Mouse (Mus musculus) limb, embryonic 11.5 days (tissue): ENCODE results near the gene Fgfr2. TPM values are rescaled to one million over a fixed set of nuclear protein-coding genes. Genes with fewer than 3 reads are reported as not detected.
A peak's percentile ranks its signal among the peaks of the same experiment; 100 is the strongest.

ENCODE experiments used
- ATAC-seq: fragments of 200-750 bp; cut with Nextera tagmentation; 2 replicates; pipeline ENCODE4 v1.8.0; 2017; ENCODE audit warnings: low read depth; ENCODE audit not compliant: insufficient number of reproducible peaks, low FRiP score, low TSS enrichment
- DNase-seq: peaks from one replicate; pipeline ENCODE4 v3.0.0-alpha.2; 2015; ENCODE audit warnings: low spot score
- H3K27ac ChIP-seq: fragments of 300-500 bp; sonication (generic); replicated peaks from 2 replicates; pipeline ENCODE4 v1.5.1; 2014; ENCODE audit warnings: low read depth, mild to moderate bottlenecking, low read length
- H3K27me3 ChIP-seq: fragments of 300-500 bp; sonication (generic); 2 replicates; pipeline ENCODE4 v1.6.1; 2014; ENCODE audit warnings: mild to moderate bottlenecking, low read length, mixed read lengths; ENCODE audit not compliant: control insufficient read depth, insufficient read depth
- H3K36me3 ChIP-seq: fragments of 300-500 bp; sonication (generic); 2 replicates; pipeline ENCODE4 v1.6.1; 2014; ENCODE audit warnings: mild to moderate bottlenecking, low read length, moderate library complexity, mixed read lengths; ENCODE audit not compliant: control insufficient read depth, insufficient read depth
- H3K4me1 ChIP-seq: fragments of 300-500 bp; sonication (generic); 2 replicates; pipeline ENCODE4 v1.6.1; 2014; ENCODE audit warnings: low read length, mixed read lengths; ENCODE audit not compliant: control insufficient read depth, insufficient read depth
- H3K4me2 ChIP-seq: fragments of 300-500 bp; sonication (generic); 2 replicates; pipeline ENCODE4 v1.6.1; 2014; ENCODE audit warnings: low read depth, mild to moderate bottlenecking, moderate library complexity; ENCODE audit not compliant: severe bottlenecking
- H3K4me3 ChIP-seq: fragments of 300-500 bp; sonication (generic); 2 replicates; pipeline ENCODE4 v1.5.1; 2014; ENCODE audit warnings: low read depth, low read length
- H3K9ac ChIP-seq: fragments of 300-500 bp; sonication (generic); 2 replicates; pipeline ENCODE4 v1.6.1; 2014; ENCODE audit warnings: mild to moderate bottlenecking, low read length
- H3K9me3 ChIP-seq: fragments of 300-500 bp; sonication (generic); 2 replicates; pipeline ENCODE4 v1.6.1; 2016; ENCODE audit warnings: low read length; ENCODE audit not compliant: control insufficient read depth
- WGBS: fragments of 180-500 bp; shearing (Covaris S2); extraction: QIAGEN DNeasy Blood & Tissue Kit; methylation state at CpG from one replicate; pipeline ENCODE4 v1.1.7; 2014; 5-methylcytosine and 5-hydroxymethylcytosine counted together
- polyA plus RNA-seq: library from polyadenylated mRNA; unstranded; fragments of >200 nt; fragmentation: Nextera tagmentation; extraction: Ambion mirVana; gene quantifications from 2 replicates; pipeline ENCODE4 v1.2.1, GENCODE M21; 2014

The Fgfr2 gene
- polyA plus RNA-seq, 1 experiment from 2014 or later: 60.1 TPM

GRCm38 (mm10) chr7:130867256-130867655, 2255.9 kb downstream of the Fgfr2 start:
- no peak for DNase-seq
- no peaks in the 10 kb centered on the region for H3K9me3 ChIP-seq
- 79% methylated on average over 3 of the region's 3 CpGs for WGBS
- H3K36me3 ChIP-seq: no peaks in the 10 kb centered on the region
- no peak overlapping the region for H3K9ac ChIP-seq
- no peak overlapping the region for H3K27ac ChIP-seq
- H3K4me1 ChIP-seq: no peaks in the 10 kb centered on the region
- no peak for ATAC-seq
- no peak overlapping the region for H3K4me3 ChIP-seq
- H3K4me2 ChIP-seq: no peak overlapping the region
- no peaks in the 10 kb centered on the region for H3K27me3 ChIP-seq

GRCm38 (mm10) chr7:130866640-130867039, 2256.5 kb downstream of the Fgfr2 start:
- 3% methylated on average over 13 of the region's 13 CpGs for WGBS
- ATAC-seq (no peak), DNase-seq (no peak)
- Histone ChIP-seq H3K27ac (no peak overlapping the region), H3K9ac (peak overlapping the region; percentile 73; the same call in 1 of the 2 replicates), H3K4me3 (peak overlapping the region; percentile 80), H3K4me2 (peak overlapping the region; percentile 77), H3K4me1 (no peaks in the 10 kb centered on the region), H3K9me3 (no peaks in the 10 kb centered on the region), H3K27me3 (no peaks in the 10 kb centered on the region), H3K36me3 (no peaks in the 10 kb centered on the region)

- DNase-seq (peak; percentile 97), ATAC-seq (peak; percentile 97)
- WGBS: under 1% methylated on average over 78 of the region's 114 CpGs
- Histone ChIP-seq H3K27ac (no peak within 1 kb of the TSS), H3K4me3 (peak within 1 kb of the TSS; percentile 80), H3K4me2 (peak within 1 kb of the TSS; percentile 77), H3K9ac (peak within 1 kb of the TSS; percentile 73), H3K9me3 (no peaks in the 10 kb centered on the region), H3K27me3 (no peaks in the 10 kb centered on the region), H3K36me3 (no peaks in the 10 kb centered on the region), H3K4me1 (peaks cover 2% of the 10 kb centered on the region; the same call in 1 of the 2 replicates)
These were observed 2257.2 kb downstream of the Fgfr2 start, which contains the start of gene Plekha1 for GRCm38 (mm10) chr7:130865613-130866591. TSS of gene Plekha1 (plus strand) at chr7:130865756.

GRCm38 (mm10) chr7:130864711-130865110, 2258.4 kb downstream of the Fgfr2 start:
- H3K4me2 ChIP-seq: no peak overlapping the region
- no peak overlapping the region for H3K9ac ChIP-seq
- no peak for DNase-seq
- no peak overlapping the region for H3K4me3 ChIP-seq
- H3K36me3 ChIP-seq: no peaks in the 10 kb centered on the region
- no peaks in the 10 kb centered on the region for H3K9me3 ChIP-seq
- WGBS: 81% methylated on average over 7 of the region's 7 CpGs
- no peak overlapping the region for H3K27ac ChIP-seq
- ATAC-seq: no peak
- no peaks in the 10 kb centered on the region for H3K27me3 ChIP-seq
- peaks cover 6% of the 10 kb centered on the region; the same call in 1 of the 2 replicates for H3K4me1 ChIP-seq

GRCm38 (mm10) chr7:130862501-130862900, 2260.6 kb downstream of the Fgfr2 start:
- WGBS: 38% methylated on average over 1 of the region's 1 CpGs
- Histone ChIP-seq H3K9me3 (no peaks in the 10 kb centered on the region), H3K27ac (no peak overlapping the region), H3K4me1 (peaks cover 6% of the 10 kb centered on the region; the same call in 1 of the 2 replicates), H3K4me2 (no peak overlapping the region), H3K27me3 (no peaks in the 10 kb centered on the region), H3K9ac (no peak overlapping the region), H3K36me3 (no peaks in the 10 kb centered on the region), H3K4me3 (no peak overlapping the region)
- no peak for ATAC-seq
- DNase-seq: no peak

- WGBS: 66% methylated on average over 11 of the region's 11 CpGs
- no peaks in the 10 kb centered on the region for H3K9me3 ChIP-seq
- no peaks in the 10 kb centered on the region for H3K36me3 ChIP-seq
- H3K27me3 ChIP-seq: no peaks in the 10 kb centered on the region
- H3K4me3 ChIP-seq: no peak overlapping the region
- ATAC-seq (no peak), DNase-seq (no peak)
- H3K9ac ChIP-seq: no peak overlapping the region; the same call in 1 of the 2 replicates
- H3K4me2 ChIP-seq: no peak overlapping the region
- peaks cover 6% of the 10 kb centered on the region; the same call in 1 of the 2 replicates for H3K4me1 ChIP-seq
- no peak overlapping the region for H3K27ac ChIP-seq
These were observed 2262.4 kb downstream of the Fgfr2 start for GRCm38 (mm10) chr7:130860721-130861142.

- no peak overlapping the region for H3K4me3 ChIP-seq
- 32% methylated on average over 4 of the region's 5 CpGs for WGBS
- DNase-seq (no peak), ATAC-seq (no peak)
- H3K27ac ChIP-seq: no peak overlapping the region
- H3K4me2 ChIP-seq: no peak overlapping the region
- H3K27me3 ChIP-seq: no peaks in the 10 kb centered on the region
- H3K36me3 ChIP-seq: no peaks in the 10 kb centered on the region
- H3K9me3 ChIP-seq: no peaks in the 10 kb centered on the region
- H3K9ac ChIP-seq: no peak overlapping the region
- peaks cover 6% of the 10 kb centered on the region; the same call in 1 of the 2 replicates for H3K4me1 ChIP-seq
These were observed 2263.2 kb downstream of the Fgfr2 start for GRCm38 (mm10) chr7:130859926-130860325.

- Histone ChIP-seq H3K27me3 (no peaks in the 10 kb centered on the region), H3K4me3 (no peak overlapping the region), H3K27ac (no peak overlapping the region), H3K4me1 (peaks cover 6% of the 10 kb centered on the region; the same call in 1 of the 2 replicates), H3K9ac (no peak overlapping the region), H3K4me2 (no peak overlapping the region), H3K36me3 (no peaks in the 10 kb centered on the region), H3K9me3 (no peaks in the 10 kb centered on the region)
- WGBS: 75% methylated on average over 6 of the region's 6 CpGs
- DNase-seq: no peak
- ATAC-seq: no peak
These were observed 2265.2 kb downstream of the Fgfr2 start for GRCm38 (mm10) chr7:130857973-130858372.
